Mouse (Mus musculus): Measurements from ENCODE around the gene Patl1.

- TF ChIP-seq POLR2A (IDR thresholded peaks at IDR 0.05; ENCODE audit: insufficient read length, low read depth) (no peak), E2F4 (IDR thresholded peaks at IDR 0.05; ENCODE audit: insufficient read depth) (no peak), TCF3 (IDR thresholded peaks at IDR 0.05; ENCODE audit: insufficient read length, low read depth) (no peak), MAX (IDR thresholded peaks at IDR 0.05; ENCODE audit: low read depth) (no peak), POLR2AphosphoS2 (IDR thresholded peaks at IDR 0.05; ENCODE audit: insufficient read length, low read depth) (no peak), SRF (IDR thresholded peaks at IDR 0.05; ENCODE audit: control insufficient read depth, insufficient read length, low read depth) (no peak), TCF12 (IDR thresholded peaks at IDR 0.05; ENCODE audit: insufficient read depth, poor library complexity, severe bottlenecking) (no peak), USF1 (IDR thresholded peaks at IDR 0.05; ENCODE audit: low read depth) (no peak), CEBPB (IDR thresholded peaks at IDR 0.05; ENCODE audit: insufficient read depth, poor library complexity, severe bottlenecking) (no peak), MYOG (IDR thresholded peaks at IDR 0.05; ENCODE audit: control insufficient read depth in 1 of 3, insufficient read depth in 1 of 3, insufficient read length in 2 of 3, low read depth in 2 of 3) (no peak), MYOD1 (IDR thresholded peaks at IDR 0.05; ENCODE audit: control insufficient read depth in 1 of 3, insufficient read length in 2 of 3, low read depth in 2 of 3) (no peak), REST (IDR thresholded peaks at IDR 0.05; ENCODE audit: insufficient read depth, insufficient read length) (no peak)
These were observed 68.3 kb downstream of the Patl1 start for GRCm38 (mm10) chr19:11980471-11980870.
